Mouse (Mus musculus) T-cell, adult 2 months (primary cell): Measurements from ENCODE around the gene Marc1.

Experiments
- DNase-seq: peaks from one replicate; pipeline ENCODE4 v3.0.0; 2022; ENCODE audit warnings: low spot score

Marc1 gene

GRCm38 (mm10) chr1:184810780-184811575 lies at the start of gene Marc1:
Gene Marc1, minus strand, starts transcription at chr1:184811313.
- no peak for DNase-seq

GRCm38 (mm10) chr1:184860276-184860675 lies 49.2 kb upstream of the Marc1 start:
- DNase-seq, result no peak

- DNase-seq, result no peak
Observed at GRCm38 (mm10) chr1:184858253-184858652, 47.1 kb upstream of the Marc1 start.

GRCm38 (mm10) chr1:184857216-184857615 lies 46.1 kb upstream of the Marc1 start:
- DNase-seq, result no peak

DNA sequence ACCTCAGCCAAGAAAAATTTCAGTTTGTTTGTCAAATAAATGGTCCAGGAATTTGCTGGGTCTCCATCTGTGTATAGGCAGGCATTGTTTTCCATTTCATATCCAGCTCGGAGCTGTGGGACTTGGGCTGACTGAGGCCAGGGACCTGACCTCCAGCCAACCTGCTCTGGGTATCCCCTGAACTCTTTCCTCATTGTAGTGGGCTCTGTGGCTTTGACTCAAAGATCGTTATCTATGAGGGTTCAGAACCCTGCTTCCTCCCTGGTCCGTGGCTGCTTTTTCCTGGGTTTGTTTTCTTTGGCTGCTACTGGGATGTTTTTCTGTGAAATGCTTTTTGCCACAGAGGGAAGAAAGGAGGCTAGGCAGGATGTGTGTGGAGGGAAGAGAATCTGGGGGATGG lies 42.8 kb upstream of the Marc1 start:
- DNase-seq, result peak; percentile 33

- DNase-seq, result peak; percentile 58
Observed at GRCm38 (mm10) chr1:184853339-184853738, 42.2 kb upstream of the Marc1 start.

DNA sequence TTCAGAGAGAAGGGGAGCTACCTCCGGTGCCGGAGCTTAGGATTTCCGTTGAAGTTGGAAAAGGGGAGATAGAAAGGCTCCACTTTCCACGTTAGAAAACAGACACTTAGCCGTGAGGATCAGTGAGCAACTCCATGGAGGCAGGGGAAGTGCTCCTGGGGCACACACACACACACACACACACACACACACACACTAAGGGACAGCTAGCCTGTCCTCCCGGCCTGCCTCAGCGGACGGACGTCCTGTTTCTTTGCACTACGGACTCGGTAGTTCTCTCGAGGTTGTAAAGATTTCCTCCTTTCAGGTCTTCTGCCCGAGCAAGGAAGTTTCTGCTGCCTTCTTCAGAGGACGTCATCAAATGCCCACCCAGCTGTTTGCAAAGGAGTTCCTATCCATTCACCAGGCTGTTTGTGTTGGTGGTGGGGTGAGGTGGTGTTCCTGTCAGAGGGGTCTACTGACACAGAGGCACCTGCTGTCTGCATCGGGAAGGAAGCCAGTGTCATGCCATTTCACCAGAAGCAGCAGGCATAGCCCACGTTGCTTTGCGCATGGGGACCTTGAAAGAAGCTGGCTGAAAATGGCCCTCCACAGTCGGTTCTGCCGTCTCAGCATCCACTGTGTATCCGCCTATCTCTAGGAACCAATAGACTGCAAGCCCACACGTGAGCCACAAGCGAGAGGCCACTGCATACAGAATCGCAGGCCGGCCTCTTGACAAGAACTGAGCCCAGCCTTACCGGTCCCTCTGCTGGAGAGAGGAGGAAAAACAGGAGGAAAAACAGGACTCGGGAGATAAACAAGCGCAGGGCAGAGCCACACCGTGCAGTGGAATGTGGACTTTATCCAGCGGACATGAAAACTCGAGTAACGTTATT lies 40.9 kb upstream of the Marc1 start:
- DNase-seq, result peak; percentile 55

DNA sequence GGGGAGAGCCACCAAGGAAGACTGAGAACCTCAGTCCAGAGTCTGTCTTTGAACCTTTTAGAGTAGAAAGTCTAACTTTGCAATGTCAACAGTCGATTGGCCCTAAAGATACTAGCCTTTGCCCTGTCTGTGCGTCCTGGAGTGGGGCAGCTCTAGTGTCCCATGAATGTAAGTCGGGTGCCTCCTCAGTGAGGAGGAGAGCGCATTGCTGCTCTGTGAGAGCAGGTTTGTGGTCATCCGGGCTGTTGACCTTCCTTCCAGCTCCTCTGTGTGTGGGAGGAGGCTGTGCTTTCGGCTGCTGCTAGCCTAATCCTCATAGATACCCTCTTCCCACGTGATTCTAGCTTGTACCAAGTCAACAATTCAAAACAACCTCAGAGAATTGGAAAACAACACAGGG lies 40.1 kb upstream of the Marc1 start:
- no peak for DNase-seq

- DNase-seq, result no peak
Observed at GRCm38 (mm10) chr1:184846973-184847372, 35.9 kb upstream of the Marc1 start.

GRCm38 (mm10) chr1:184846092-184846750 lies 35.1 kb upstream of the Marc1 start, which contains the start of gene Marc2:
Gene Marc2, minus strand, starts transcription at chr1:184846451.
- no peak for DNase-seq

- peak; percentile 80 for DNase-seq
Observed at GRCm38 (mm10) chr1:184845111-184846071, 34.3 kb upstream of the Marc1 start.

DNA sequence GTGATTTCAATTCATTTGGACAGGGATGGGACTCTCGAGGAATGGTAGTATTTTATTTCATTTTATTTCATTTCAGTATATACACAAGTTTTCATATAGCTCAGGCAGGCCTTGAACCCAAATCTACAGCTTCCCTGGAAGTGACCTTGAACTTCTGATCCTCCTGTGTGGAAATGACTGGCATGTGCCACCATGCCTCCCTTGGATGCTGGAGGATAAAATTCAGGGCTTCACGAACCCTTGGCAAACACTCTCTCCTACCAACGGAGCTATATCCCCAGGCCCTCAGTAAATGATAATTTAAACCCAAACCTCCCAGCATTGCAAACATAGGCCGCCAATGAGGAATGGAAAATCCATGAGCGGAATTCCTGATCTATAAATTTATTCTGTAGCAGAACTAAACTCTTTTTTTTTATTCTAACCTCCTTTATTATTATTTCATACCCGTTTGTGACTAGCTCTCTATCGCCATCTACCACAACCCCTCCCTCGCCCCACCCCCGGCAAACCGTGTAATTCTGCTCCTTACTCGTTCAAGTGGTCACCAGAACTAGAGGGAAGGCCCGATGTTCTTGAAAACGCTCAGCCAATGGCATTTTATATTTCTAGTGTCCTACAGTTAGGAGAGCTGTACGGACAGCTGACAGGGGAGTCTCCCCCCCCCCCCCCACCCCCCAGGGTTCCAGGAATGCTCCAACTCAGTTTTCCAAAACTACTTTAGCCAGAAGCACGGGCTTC lies 33.4 kb upstream of the Marc1 start:
- no peak for DNase-seq

DNA sequence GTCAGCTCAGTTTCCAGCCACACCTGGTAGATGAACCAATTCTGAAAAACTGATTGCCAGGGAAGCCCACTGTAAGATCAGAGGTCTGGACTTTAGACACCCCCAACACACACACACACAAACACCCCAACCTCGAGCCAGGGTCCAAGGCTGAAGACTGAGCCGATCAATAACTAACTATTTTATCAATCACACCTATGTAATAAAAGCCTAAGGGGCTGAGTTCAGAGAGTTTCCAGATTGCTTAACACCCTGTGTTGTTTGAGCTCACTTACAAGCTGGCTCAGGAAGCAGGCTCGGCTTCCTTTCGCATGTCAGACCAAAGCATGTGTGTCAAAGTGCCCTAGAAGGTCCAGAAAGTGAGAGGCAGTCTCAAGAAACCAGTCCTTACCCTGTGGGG lies 26.5 kb upstream of the Marc1 start:
- no peak for DNase-seq

DNA sequence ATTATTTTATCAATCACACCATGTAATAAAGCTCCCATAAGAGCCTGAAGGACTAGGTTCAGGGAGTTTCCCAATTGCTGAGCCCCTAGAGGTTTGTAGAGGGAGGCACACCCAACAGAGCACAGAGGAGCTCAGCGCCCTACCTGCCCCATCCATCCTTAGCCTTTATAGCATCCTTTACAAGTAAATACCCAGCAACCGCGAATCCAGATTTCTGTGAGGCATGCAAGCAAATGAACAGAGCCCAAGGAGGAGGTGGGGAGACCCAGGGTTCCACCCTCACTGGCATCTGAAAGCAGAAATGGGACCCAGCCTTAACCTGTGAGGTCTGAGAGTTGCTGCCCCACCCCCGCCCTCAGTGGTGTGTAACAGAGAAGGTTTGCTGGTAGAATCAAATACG lies 25.2 kb upstream of the Marc1 start:
- DNase-seq, result no peak

- no peak for DNase-seq
Observed at GRCm38 (mm10) chr1:184833499-184833898, 22.4 kb upstream of the Marc1 start.

DNA sequence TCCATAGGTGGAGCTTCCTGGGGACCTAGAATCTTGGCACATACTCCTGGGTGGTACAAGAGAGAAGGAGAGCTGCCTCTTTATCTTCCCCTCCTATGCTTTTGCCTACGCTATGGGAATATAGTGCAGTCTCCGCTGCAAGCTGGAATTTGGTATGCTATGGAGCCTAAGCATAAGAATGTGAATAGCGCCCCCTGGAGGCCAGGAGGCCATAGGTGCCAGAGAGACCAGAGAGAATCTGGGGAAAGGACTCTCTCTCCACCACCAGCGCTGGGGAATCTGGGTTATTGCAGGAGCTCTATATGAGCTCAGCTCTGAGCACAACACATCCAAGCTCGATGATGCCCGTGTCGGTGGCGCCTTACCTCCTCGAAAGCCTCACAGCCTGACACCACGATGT lies 21.1 kb upstream of the Marc1 start:
- DNase-seq, result no peak

- DNase-seq, result no peak
Observed at GRCm38 (mm10) chr1:184829897-184830296, 18.8 kb upstream of the Marc1 start.

GRCm38 (mm10) chr1:184827175-184827701 lies 16.1 kb upstream of the Marc1 start:
- DNase-seq, result no peak

GRCm38 (mm10) chr1:184825093-184825492 lies 14.0 kb upstream of the Marc1 start:
- no peak for DNase-seq

GRCm38 (mm10) chr1:184824439-184824851 lies 13.3 kb upstream of the Marc1 start:
- DNase-seq, result peak; percentile 66
